In genomic region chr19:10738811-10739210, GRCm38 (mm10) we compare ENCODE assay signal across 13 mouse cellular contexts. TPM values are rescaled to one million over a fixed set of nuclear protein-coding genes. Genes with fewer than 3 reads are reported as not detected.
DNase-seq lines count a peak whose midpoint lies in the region; ATAC-seq lines count a peak whose summit lies in the region.
"Had no signal": no experiment of that assay in that cellular context is flagged by ENCODE, and none has a peak within 500 bp of the region (broad histone marks: within the 10 kb centered on the region; RNA-seq: fewer than 3 reads in every experiment).

TSS of gene Cd5 (minus strand) at chr19:10739002.

- no peaks in the 10 kb centered on the region for H3K27me3 ChIP-seq in forebrain, embryonic 12.5 days
- H3K27me3 ChIP-seq: kidney, embryonic 15.5 days had no signal

- H3K9ac ChIP-seq in forebrain, embryonic 12.5 days, result no peak within 1 kb of the TSS
- H3K9ac ChIP-seq: kidney, embryonic 15.5 days; liver, embryonic 14.5 days had no signal

- no peak within 1 kb of the TSS for H3K27ac ChIP-seq in forebrain, embryonic 12.5 days
- H3K27ac ChIP-seq: embryonic facial prominence, embryonic 10.5 days; hindbrain, embryonic 10.5 days; liver, embryonic 14.5 days had no signal

- DNase-seq in layer of hippocampus, adult 9-11 months, result peak; percentile 65
- no peak for DNase-seq in layer of hippocampus, adult 18-20 months (ENCODE audit: low spot score in 2 of 2)
- DNase-seq in thymus, postnatal 14 days, result peak; percentile 84
- DNase-seq in kidney, adult 9 months, result no peak
- DNase-seq in neural tube, embryonic 10.5 days (ENCODE audit: extremely low spot score, low spot score), result no peak
- DNase-seq: layer of hippocampus, postnatal 36 days had no signal

- no peaks in the 10 kb centered on the region for H3K36me3 ChIP-seq in forebrain, embryonic 12.5 days (replicated peaks)
- H3K36me3 ChIP-seq: embryonic facial prominence, embryonic 10.5 days; hindbrain, embryonic 10.5 days; kidney, embryonic 15.5 days had no signal

- H3K4me2 ChIP-seq in forebrain, embryonic 12.5 days, result no peak within 1 kb of the TSS
- H3K4me2 ChIP-seq: kidney, embryonic 15.5 days had no signal

- H3K9me3 ChIP-seq in forebrain, embryonic 12.5 days, result no peaks in the 10 kb centered on the region
- H3K9me3 ChIP-seq: embryonic facial prominence, embryonic 10.5 days; hindbrain, embryonic 10.5 days; kidney, embryonic 15.5 days had no signal

- ATAC-seq in common myeloid progenitor, adult 5-6 weeks (replicated peaks; ENCODE audit: low read depth, poor library complexity, severe bottlenecking), result peak; percentile 77
- peak; percentile 68 for ATAC-seq in neutrophil, adult 5-6 weeks (ENCODE audit: extremely low read depth, insufficient number of reproducible peaks, low FRiP score, poor library complexity, severe bottlenecking)
- no peak for ATAC-seq in forebrain, embryonic 12.5 days (ENCODE audit: low FRiP score)

- 79% methylated on average over 4 of the region's 4 CpGs for WGBS in forebrain, embryonic 12.5 days

- H3K4me1 ChIP-seq in forebrain, embryonic 12.5 days, result no peaks in the 10 kb centered on the region

- H3K4me3 ChIP-seq in forebrain, embryonic 12.5 days (replicated peaks), result no peak within 1 kb of the TSS
- H3K4me3 ChIP-seq: embryonic facial prominence, embryonic 10.5 days; hindbrain, embryonic 10.5 days; kidney, embryonic 15.5 days had no signal

RNA-seq across cellular contexts. Expression of gene Cd5, which starts in this region (rescaled TPM):
- total RNA-seq in layer of hippocampus, adult 18-20 months (2021), result not detected
- 0.53 TPM in 1 of 2 replicates, not detected in the other for total RNA-seq in common myeloid progenitor, adult 5-6 weeks (2017)
- total RNA-seq in neutrophil, adult 5-6 weeks (2017), result 16.7 and 18.7 TPM in 2 replicates
- not detected in 2 replicates for polyA plus RNA-seq in forebrain, embryonic 12.5 days (2016; fragmentation: Nextera tagmentation; extraction: Ambion mirVana)
- total RNA-seq: layer of hippocampus, postnatal 36 days had no signal

Comparison
In these comparisons a context has a peak if more than half of its experiments do, and no peak if none do; other contexts are left out.
1. RNA of gene Cd5 (total RNA-seq): 16.7 to 18.7 TPM in neutrophil, adult 5-6 weeks; not detected in layer of hippocampus, adult 18-20 months and 0.53 TPM in common myeloid progenitor, adult 5-6 weeks; every median in the first group is over 10 times any median in the second.
2. DNase-seq: peak in layer of hippocampus, adult 9-11 months (single experiment) and thymus, postnatal 14 days (single experiment); none in layer of hippocampus, adult 18-20 months (0 of 2), kidney, adult 9 months (single experiment) and neural tube, embryonic 10.5 days (single experiment).
3. Peak in ATAC-seq in common myeloid progenitor, adult 5-6 weeks; RNA of the gene not detected or under 1 TPM.